Mouse (Mus musculus) thymus, adult 18-20 months (tissue): ENCODE data around the gene Tenm2.

Experiments
- DNase-seq, 2 experiments: peaks; one replicate each; pipeline ENCODE4 v3.0.0; 2022; ENCODE audit warnings: mixed read lengths in 2 of 2

Gene Tenm2

GRCm38 (mm10) chr11:36454076-36454475 is 781.7 kb downstream of the Tenm2 start:
- no peak for DNase-seq

DNA sequence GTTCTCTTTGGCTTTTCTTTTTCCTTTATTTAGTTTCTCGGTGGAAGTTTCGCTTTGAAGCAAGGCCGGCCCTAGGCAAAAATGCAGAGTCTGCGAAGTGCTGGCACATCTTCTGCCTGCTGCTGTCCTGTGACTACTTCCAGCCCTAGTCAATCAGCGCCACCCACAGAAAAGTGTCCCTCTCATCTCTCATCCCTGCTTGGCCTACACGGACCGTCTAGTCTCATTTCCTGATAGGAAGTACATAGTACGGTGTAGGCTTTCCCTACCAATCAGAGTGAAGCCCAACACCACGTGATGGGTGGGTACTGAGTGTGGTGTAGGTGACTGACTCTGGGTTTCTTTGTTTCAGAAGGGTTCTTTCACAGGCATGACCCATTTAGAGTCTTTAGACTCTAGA is 783.3 kb downstream of the Tenm2 start:
- DNase-seq = no peak

GRCm38 (mm10) chr11:36446351-36446750 is 789.4 kb downstream of the Tenm2 start:
- no peak for DNase-seq

GRCm38 (mm10) chr11:36443821-36444220 is 791.9 kb downstream of the Tenm2 start:
- DNase-seq = no peak

DNA sequence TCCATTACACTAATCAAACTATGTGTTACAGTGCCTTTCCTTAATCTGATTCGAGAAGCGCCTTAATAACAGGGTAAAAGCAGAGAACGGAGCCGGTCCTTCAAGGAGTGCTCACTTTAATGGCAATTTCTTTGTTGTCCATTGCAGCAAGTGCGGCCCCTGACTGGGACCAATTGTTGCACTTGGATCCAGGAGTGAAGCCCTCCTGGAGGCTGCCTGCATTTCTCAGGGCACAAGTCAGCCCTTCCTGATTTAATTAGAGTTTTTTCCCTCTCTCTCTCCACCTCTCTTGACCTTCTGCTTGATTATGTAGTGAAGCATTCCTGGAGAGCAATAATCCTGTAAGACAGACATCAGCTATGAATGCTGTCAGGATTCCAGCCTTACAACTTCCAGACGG is 794.0 kb downstream of the Tenm2 start:
- no peak for DNase-seq

DNA sequence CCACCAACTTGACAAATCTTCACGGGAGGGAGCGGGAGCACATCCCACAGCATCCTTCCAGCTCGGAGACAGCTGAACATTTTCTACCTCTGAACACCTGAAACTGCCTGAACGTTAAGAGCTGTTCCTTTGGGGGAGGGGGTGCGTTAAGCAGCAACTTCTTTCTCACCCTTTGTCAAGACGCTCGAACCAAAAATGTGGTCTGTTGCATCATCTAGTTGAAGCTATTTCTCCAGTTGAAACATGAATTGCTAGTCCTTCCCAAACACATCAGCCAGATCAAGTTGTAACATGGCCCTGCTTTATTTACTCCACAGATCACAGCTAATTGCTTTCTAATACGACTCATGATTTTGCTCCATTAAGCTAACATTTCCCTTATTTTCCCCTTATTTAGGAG is 799.5 kb downstream of the Tenm2 start:
- no peak for DNase-seq

DNA sequence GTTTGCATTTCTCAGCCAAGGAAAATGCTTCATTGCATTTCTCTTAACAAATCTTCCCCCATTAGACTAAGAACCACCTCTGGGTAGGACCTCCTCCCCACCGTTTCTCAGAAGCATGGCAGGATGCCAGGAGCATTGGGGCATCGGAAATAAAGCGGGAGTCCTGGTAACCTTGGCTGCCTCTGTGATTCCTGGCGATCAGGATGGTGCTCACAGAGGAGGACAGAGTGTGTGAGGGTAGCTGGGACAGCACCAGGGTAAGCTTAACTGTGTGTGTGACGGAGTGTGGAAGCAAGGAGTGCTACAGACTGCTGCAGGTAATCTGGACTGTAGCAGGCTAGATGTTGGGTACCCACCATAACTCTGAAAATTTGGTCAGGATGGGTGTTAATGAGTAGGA is 806.8 kb downstream of the Tenm2 start:
- DNase-seq = no peak

- no peak for DNase-seq
Observed at GRCm38 (mm10) chr11:36424959-36425358, 810.8 kb downstream of the Tenm2 start.

GRCm38 (mm10) chr11:36420047-36420446 is 815.7 kb downstream of the Tenm2 start:
- DNase-seq = no peak

DNA sequence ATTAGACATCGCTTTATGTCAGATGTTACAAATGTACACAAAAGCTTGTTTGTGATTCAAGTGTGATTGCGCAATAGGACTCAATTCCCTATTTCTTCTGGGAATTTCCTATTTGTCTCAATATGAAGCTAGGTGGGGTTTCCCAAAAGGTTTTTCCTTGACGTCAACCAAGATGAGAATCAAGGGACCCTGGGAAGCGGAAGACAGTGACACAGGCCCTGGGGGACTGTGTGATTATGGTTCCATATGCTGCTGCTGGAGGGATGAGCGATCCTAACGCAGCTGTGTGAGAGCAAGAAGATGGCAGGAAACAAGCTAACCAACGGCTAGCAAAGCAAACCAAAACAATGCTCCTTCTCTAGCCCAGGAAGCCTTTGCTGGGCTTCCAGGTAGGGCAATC is 820.5 kb downstream of the Tenm2 start:
- DNase-seq = no peak

- no peak for DNase-seq
Observed at GRCm38 (mm10) chr11:36410881-36411280, 824.9 kb downstream of the Tenm2 start.

- DNase-seq = no peak
Observed at GRCm38 (mm10) chr11:36395803-36396710, 839.7 kb downstream of the Tenm2 start.

DNA sequence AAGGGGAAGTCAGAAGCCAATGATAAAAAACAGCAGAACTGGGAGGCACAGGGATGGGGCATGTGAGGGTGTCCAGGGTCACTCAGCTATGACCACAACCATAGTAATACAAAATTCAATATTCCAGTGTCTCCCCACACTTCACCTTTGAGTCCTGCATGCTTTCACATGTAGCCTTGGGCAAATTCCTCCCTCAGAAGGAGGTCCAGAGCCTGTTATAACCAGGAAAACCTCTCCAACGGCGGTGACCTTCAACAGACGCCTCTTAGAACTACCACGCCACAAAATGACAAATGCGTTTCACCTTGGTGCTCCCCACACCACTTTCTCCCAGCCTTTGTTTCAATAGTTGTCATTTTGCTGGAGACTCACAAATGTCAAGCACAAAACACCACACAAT is 851.1 kb downstream of the Tenm2 start:
- DNase-seq = no peak

DNA sequence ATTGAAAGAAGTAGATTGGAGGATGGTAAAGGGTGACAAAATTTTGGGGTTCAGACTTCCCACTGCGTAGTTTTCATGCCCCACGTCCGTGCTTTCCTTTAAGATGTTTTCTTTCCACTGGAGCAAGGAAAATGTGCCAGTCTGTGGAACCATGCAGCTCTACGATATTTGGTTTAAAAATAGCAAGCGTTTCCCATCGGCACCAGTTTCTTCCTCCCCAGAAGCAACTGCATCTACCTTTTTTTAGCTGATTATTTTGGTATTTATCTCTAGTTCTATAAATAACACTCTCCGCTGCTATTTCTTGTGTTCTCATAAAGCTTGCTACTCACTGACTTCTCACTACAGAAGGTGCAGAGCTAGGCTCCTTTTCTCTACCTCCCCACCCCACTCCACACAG is 864.0 kb downstream of the Tenm2 start:
- no peak for DNase-seq

GRCm38 (mm10) chr11:36365067-36365466 is 870.7 kb downstream of the Tenm2 start:
- DNase-seq = no peak

DNA sequence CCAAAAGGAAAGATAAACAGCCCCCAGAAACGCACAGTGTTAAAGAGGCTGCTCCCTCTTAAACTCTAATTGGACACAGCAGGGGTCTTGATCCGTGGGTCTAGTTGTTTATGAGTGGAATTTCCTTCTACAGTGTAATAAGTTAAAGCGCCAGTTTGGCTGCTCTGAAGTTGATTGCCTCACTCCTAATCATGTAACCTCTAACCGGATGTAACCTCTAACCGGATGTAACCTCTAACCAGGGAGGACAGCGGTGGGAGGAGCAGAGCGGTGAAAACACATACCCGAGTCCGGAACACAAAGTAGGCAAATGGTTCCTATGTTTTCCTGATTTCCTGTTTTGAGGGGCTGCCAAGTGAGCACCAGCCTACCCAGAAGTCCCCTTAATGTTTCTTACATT is 871.3 kb downstream of the Tenm2 start:
- DNase-seq = no peak

DNA sequence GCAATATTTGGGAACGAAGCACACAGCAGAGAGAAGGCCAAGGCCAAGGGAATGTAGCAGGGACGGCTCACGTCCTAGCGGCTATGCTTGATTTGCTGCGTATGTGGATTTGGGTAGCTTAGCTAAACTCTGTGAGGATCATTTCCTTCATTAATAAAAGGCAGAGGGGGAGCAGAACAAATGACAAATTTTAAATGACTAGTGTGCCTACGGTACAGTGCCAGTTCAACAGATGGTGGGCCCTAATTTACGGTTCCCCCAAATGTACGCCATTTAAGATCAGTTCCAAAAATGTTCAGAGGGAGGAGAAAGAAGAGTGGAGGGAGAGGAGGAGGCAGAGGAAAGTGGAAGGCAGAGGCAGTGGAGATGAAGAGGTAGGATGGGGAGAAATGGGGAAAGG is 873.2 kb downstream of the Tenm2 start:
- no peak for DNase-seq

GRCm38 (mm10) chr11:36353252-36353651 is 882.5 kb downstream of the Tenm2 start:
- no peak for DNase-seq

DNA sequence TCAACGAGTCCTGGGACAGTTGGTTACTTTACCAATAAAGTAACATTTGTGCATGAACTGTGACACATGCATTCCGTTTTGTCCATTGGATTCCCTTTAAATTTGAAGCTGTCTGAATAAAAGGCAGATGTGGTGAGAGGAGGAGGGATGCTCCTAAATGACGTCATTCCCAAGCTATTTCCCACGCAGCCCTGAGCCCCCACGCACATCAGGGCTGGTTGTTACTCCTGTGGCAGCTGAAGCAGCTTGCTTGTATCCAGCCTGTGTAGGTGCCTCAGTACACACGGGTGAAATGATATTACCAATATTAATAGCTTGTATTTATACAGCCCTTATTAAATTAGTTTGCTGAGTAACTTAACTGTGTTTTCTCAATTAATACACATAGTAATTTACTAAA is 884.0 kb downstream of the Tenm2 start:
- no peak for DNase-seq

GRCm38 (mm10) chr11:36351341-36351740 is 884.4 kb downstream of the Tenm2 start:
- DNase-seq = no peak

DNA sequence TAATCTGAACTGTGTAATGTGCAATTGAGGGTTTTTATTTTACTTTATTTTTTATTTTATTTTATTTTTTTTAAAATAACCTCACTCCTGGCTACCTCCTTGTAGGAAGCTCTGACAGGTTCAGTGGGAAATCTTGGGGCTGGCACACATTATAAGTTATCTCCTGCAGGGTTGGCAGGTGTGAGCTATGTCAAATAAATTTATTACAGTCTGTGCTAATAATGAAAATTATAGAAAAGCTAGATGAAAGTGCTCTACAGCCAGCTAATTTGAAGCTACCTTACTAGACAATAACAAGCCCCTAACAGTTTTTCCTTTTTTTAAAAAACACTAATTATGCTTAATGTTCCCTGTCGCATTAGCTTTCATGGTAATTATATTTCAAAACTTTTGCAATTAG is 885.5 kb downstream of the Tenm2 start:
- no peak for DNase-seq

- DNase-seq = no peak
Observed at GRCm38 (mm10) chr11:36349856-36350255, 885.9 kb downstream of the Tenm2 start.

DNA sequence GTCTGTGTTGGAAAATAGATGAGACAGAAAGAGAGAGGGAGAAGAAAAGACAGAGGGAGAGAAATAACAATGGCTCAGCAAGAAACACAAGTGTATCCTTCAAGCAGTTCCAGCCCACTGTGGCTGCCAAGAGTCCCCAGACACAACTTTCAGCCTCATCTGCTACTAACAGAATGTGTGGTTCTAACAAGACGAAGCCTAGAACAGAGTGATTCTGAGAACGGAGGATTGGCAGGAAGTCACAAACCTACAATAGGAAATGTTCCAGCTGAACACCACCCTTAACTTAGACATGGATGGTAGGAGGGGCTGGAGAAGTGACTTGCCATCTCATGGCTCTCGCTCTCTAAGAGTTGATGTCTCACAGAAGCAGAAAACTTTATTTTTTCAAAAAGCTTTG is 894.0 kb downstream of the Tenm2 start:
- no peak for DNase-seq

- no peak for DNase-seq
Observed at GRCm38 (mm10) chr11:36338424-36338823, 897.3 kb downstream of the Tenm2 start.

GRCm38 (mm10) chr11:36337063-36337462 is 898.7 kb downstream of the Tenm2 start:
- no peak for DNase-seq
